Comparison of ENCODE assay signal across 8 mouse cellular contexts in genomic region chr12:108758273-108758672, GRCm38 (mm10). TPM values are rescaled to one million over a fixed set of nuclear protein-coding genes. Genes with fewer than 3 reads are reported as not detected.
A peak's percentile ranks its signal among the peaks of the same experiment; 100 is the strongest.
DNase-seq lines count a peak whose midpoint lies in the region; ATAC-seq and TF ChIP-seq lines count a peak whose summit lies in the region.

No protein-coding gene starts in this region.

- TF ChIP-seq CTCF in lung, postnatal 0 days (IDR thresholded peaks at IDR 0.05): no peak

- ATAC-seq in frontal cortex, adult (ENCODE audit: low TSS enrichment): peak; percentile 82
- ATAC-seq in lung, postnatal 0 days: no peak
- no peak for ATAC-seq in limb, embryonic 13.5 days (ENCODE audit: low FRiP score, low read depth)
- ATAC-seq in stomach, embryonic 15.5 days (ENCODE audit: insufficient read depth, low FRiP score, low read depth): no peak

- no peak for TF ChIP-seq EP300 in lung, postnatal 0 days (IDR thresholded peaks at IDR 0.05)

- no peaks in the 10 kb centered on the region for H3K9me3 ChIP-seq in lung, postnatal 0 days (ENCODE audit: low read length)
- no peaks in the 10 kb centered on the region for H3K9me3 ChIP-seq in limb, embryonic 13.5 days
- H3K9me3 ChIP-seq in stomach, embryonic 15.5 days: no peaks in the 10 kb centered on the region

- 74% methylated on average over 8 of the region's 8 CpGs for WGBS in lung, postnatal 0 days
- 79% methylated on average over 8 of the region's 8 CpGs for WGBS in limb, embryonic 13.5 days
- 71% methylated on average over 8 of the region's 8 CpGs for WGBS in stomach, embryonic 15.5 days

- no peak overlapping the region for H3K9ac ChIP-seq in lung, postnatal 0 days (replicated peaks; ENCODE audit: low read depth)
- H3K9ac ChIP-seq in limb, embryonic 13.5 days: no peak overlapping the region
- no peak overlapping the region for H3K9ac ChIP-seq in stomach, embryonic 15.5 days

- H3K4me3 ChIP-seq in lung, postnatal 0 days (ENCODE audit: low read depth, low read length): no peak overlapping the region
- H3K4me3 ChIP-seq in limb, embryonic 13.5 days: peak overlapping the region; percentile 52
- H3K4me3 ChIP-seq in stomach, embryonic 15.5 days (replicated peaks): peak overlapping the region; percentile 57; the same call in 1 of the 2 replicates

- DNase-seq in frontal cortex, postnatal 25 days (ENCODE audit: low spot score in 2 of 2): no peak
- no peak for DNase-seq in lung, postnatal 0 days (ENCODE audit: low spot score)
- no peak for DNase-seq in lung, adult 18-20 months
- no peak for DNase-seq in gastrocnemius, postnatal 25 days
- no peak for DNase-seq in Muller cell, postnatal 12 days (ENCODE audit: inconsistent ontology term)

- no peaks in the 10 kb centered on the region for H3K27me3 ChIP-seq in lung, postnatal 0 days (replicated peaks; ENCODE audit: insufficient read depth, low read length)
- no peaks in the 10 kb centered on the region for H3K27me3 ChIP-seq in limb, embryonic 13.5 days
- no peaks in the 10 kb centered on the region for H3K27me3 ChIP-seq in stomach, embryonic 15.5 days (replicated peaks)

- H3K4me2 ChIP-seq in lung, postnatal 0 days (replicated peaks; ENCODE audit: low read depth, low read length): 0 out of 2 replicates have a peak overlapping the region, but pooled peaks have one; percentile 71
- peak overlapping the region; percentile 67 for H3K4me2 ChIP-seq in limb, embryonic 13.5 days (replicated peaks)
- peak overlapping the region; percentile 72 for H3K4me2 ChIP-seq in stomach, embryonic 15.5 days

- no peaks in the 10 kb centered on the region for H3K36me3 ChIP-seq in lung, postnatal 0 days (ENCODE audit: insufficient read depth, low read length)
- H3K36me3 ChIP-seq in limb, embryonic 13.5 days: no peaks in the 10 kb centered on the region
- no peaks in the 10 kb centered on the region for H3K36me3 ChIP-seq in stomach, embryonic 15.5 days

- no peaks in the 10 kb centered on the region for H3K4me1 ChIP-seq in lung, postnatal 0 days (ENCODE audit: insufficient read depth, low read depth, low read length)
- H3K4me1 ChIP-seq in limb, embryonic 13.5 days: no peaks in the 10 kb centered on the region
- H3K4me1 ChIP-seq in stomach, embryonic 15.5 days: peaks cover 1% of the 10 kb centered on the region

- H3K27ac ChIP-seq in lung, postnatal 0 days (ENCODE audit: low read length): no peak overlapping the region
- no peak overlapping the region for H3K27ac ChIP-seq in limb, embryonic 13.5 days
- H3K27ac ChIP-seq in stomach, embryonic 15.5 days: no peak overlapping the region

RNA-seq across cellular contexts. Expression of gene Yy1, which starts 34.5 kb away (rescaled TPM):
- 13.7 and 16.2 TPM in 2 replicates for polyA plus RNA-seq in lung, postnatal 0 days (2015; fragmentation: Nextera tagmentation; extraction: Ambion mirVana)
- 17.4 and 17.6 TPM in 2 replicates for polyA plus RNA-seq in limb, embryonic 13.5 days (2015; fragmentation: Nextera tagmentation; extraction: Ambion mirVana)
- 17.0 and 17.9 TPM in 2 replicates for polyA plus RNA-seq in stomach, embryonic 15.5 days (2015; fragmentation: Nextera tagmentation; extraction: Ambion mirVana)
- total RNA-seq in gastrocnemius, postnatal 25 days (2021): 10 to 100 TPM; 23.9 to 25.4 TPM

RNA-seq across cellular contexts. Expression of gene Degs2, which starts 56.2 kb away (rescaled TPM):
- polyA plus RNA-seq in lung, postnatal 0 days (2015; fragmentation: Nextera tagmentation; extraction: Ambion mirVana): 0.74 and 0.75 TPM in 2 replicates
- polyA plus RNA-seq in limb, embryonic 13.5 days (2015; fragmentation: Nextera tagmentation; extraction: Ambion mirVana): 1.9 and 2.2 TPM in 2 replicates
- 35.2 and 37.4 TPM in 2 replicates for polyA plus RNA-seq in stomach, embryonic 15.5 days (2015; fragmentation: Nextera tagmentation; extraction: Ambion mirVana)
- under 1 TPM in 1 of 2 experiments, not detected in 1; 0.19 TPM for total RNA-seq in gastrocnemius, postnatal 25 days (2021)

Comparison
In these comparisons a context has a peak if more than half of its experiments do, and no peak if none do; other contexts are left out.
1. RNA of gene Degs2, which starts 56.2 kb away (polyA plus RNA-seq): 35.2 to 37.4 TPM in stomach, embryonic 15.5 days; 1.9 to 2.2 TPM in limb, embryonic 13.5 days and 0.74 to 0.75 TPM in lung, postnatal 0 days; every median in the first group is over 10 times any median in the second.
2. Peak in every context shown above with its lines, with median percentiles within 50 percentile points of each other: H3K4me2 ChIP-seq.